Mouse (Mus musculus) Patski (cell line): ENCODE data around the gene Clec10a. TPM values are rescaled to one million over a fixed set of nuclear protein-coding genes. Genes with fewer than 3 reads are reported as not detected.

Experiments used
- ATAC-seq: fragments of 100-300 bp; one replicate; pipeline ENCODE4 v1.8.0; 2021
- CTCF ChIA-PET: fragments of 350-600 bp; sonication (Branson Sonifier 250); formaldehyde crosslinking; loops from one replicate; lab custom pipeline; 2022; ENCODE audit warnings: inconsistent platforms; lab: Charles Lee
- POLR2A ChIA-PET: fragments of 350-600 bp; sonication (Branson Sonifier 250); formaldehyde crosslinking; loops from one replicate; lab custom pipeline; 2022; ENCODE audit warnings: antibody characterized with exemption, inconsistent platforms; lab: Charles Lee
- DNase-seq: peaks from one replicate; pipeline ENCODE4 v3.0.0-alpha.2; 2011; ENCODE audit warnings: low read depth, low spot score
- H3K27me3 ChIP-seq: fragments of 371-371 bp; one replicate; pipeline ENCODE4 v1.5.1; 2021
- CTCF ChIP-seq: fragments of 100-300 bp; IDR thresholded peaks from one replicate; pipeline ENCODE4 v1.5.1; 2021
- in situ Hi-C: fragments of 300-500 bp; cut with MboI; formaldehyde crosslinking; loops from 3 replicates; pipeline ENCODE4 v1.11.1; 2018; ENCODE audit warnings: low pct_unique_long_range_greater_than_20kb, mixed read lengths
- polyA plus RNA-seq: library from polyadenylated mRNA; unstranded; gene quantifications from one replicate; pipeline ENCODE4 v1.2.3, GENCODE M21; 2021

Clec10a gene
- polyA plus RNA-seq, 1 experiment from 2014 or later: not detected

GRCm38 (mm10) chr11:70214191-70214855 lies 58.3 kb downstream of the Clec10a start:
- in situ Hi-C loops: loop anchor here (10.0 kb wide), 1 partner anchor 280 kb away; the partner anchor contains the start of gene Ybx2
- no peak for DNase-seq
- ChIA-PET POLR2A (no interaction called here), CTCF (interaction anchor here (1.6 to 3.6 kb wide), 3 partner anchors 13 to 39 kb away, joined by 6 to 19 read pairs (median 8); no protein-coding TSS in a partner anchor)
- no peak for ATAC-seq
- no peak for TF ChIP-seq CTCF
- no peaks in the 10 kb centered on the region for H3K27me3 ChIP-seq

GRCm38 (mm10) chr11:70214856-70215209 lies 58.8 kb downstream of the Clec10a start:
- in situ Hi-C loops: loop anchor here (10.0 kb wide), 1 partner anchor 280 kb away; the partner anchor contains the start of gene Ybx2
- ChIA-PET POLR2A (no interaction called here), CTCF (no interaction called here)
- TF ChIP-seq CTCF: no peak
- no peaks in the 10 kb centered on the region for H3K27me3 ChIP-seq
- DNase-seq (no peak), ATAC-seq (no peak)

GRCm38 (mm10) chr11:70215301-70215700 lies 59.3 kb downstream of the Clec10a start:
- DNase-seq: no peak
- POLR2A ChIA-PET: no interaction called here
- CTCF ChIA-PET: interaction anchor here (0.8 kb wide), 1 partner anchor 15 kb away, joined by 3 read pairs; the partner anchor contains the start of gene Bcl6b
- no peak for TF ChIP-seq CTCF
- no peak for ATAC-seq
- in situ Hi-C loops: loop anchor here (10.0 kb wide), 1 partner anchor 280 kb away; the partner anchor contains the start of gene Ybx2
- no peaks in the 10 kb centered on the region for H3K27me3 ChIP-seq

GRCm38 (mm10) chr11:70216103-70216502 lies 60.1 kb downstream of the Clec10a start:
- in situ Hi-C loops: loop anchor here (10.0 kb wide), 1 partner anchor 281 kb away; the partner anchor contains the start of gene Ybx2
- no peaks in the 10 kb centered on the region for H3K27me3 ChIP-seq
- DNase-seq: no peak
- no peak for TF ChIP-seq CTCF
- POLR2A ChIA-PET: no interaction called here
- CTCF ChIA-PET: interaction anchor here (0.8 to 1.8 kb wide), 3 partner anchors 14 to 140 kb away, joined by 3 to 5 read pairs (median 4); partner anchors contain the start of gene Bcl6b
- no peak for ATAC-seq

DNA sequence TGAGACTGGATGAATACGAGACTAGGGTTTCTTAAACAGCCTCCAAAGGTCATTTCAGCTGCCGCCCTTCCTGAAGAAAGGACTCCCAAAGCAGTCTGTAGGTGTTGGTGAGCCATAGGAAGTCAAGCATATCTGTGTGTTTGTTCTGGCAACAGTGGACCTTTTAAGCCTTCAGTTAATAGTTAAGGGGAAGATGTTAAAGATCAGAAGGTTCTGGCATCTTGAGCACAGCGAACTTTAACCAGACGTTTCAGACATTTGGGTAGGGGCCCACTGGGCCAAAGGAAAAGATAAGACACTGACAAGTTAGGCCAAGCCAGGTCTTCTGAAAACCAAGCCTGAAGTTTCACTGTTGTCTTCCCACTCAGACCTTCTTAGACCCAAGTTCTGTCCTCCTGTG lies 62.0 kb downstream of the Clec10a start:
- in situ Hi-C loops: loop anchor here (10.0 kb wide), 1 partner anchor 283 kb away; the partner anchor contains the start of gene Ybx2
- no peaks in the 10 kb centered on the region for H3K27me3 ChIP-seq

GRCm38 (mm10) chr11:70218741-70219470 lies 62.9 kb downstream of the Clec10a start:
- in situ Hi-C loops: loop anchor here (10.0 kb wide), 1 partner anchor 284 kb away; the partner anchor contains the start of gene Ybx2
- DNase-seq: no peak
- H3K27me3 ChIP-seq: no peaks in the 10 kb centered on the region
- ATAC-seq: no peak
- ChIA-PET POLR2A (no interaction called here), CTCF (no interaction called here)
- TF ChIP-seq CTCF: no peak

More for the DNA sequence above, 62.0 kb downstream of the Clec10a start:
- POLR2A ChIA-PET: no interaction called here
- ATAC-seq (no peak), DNase-seq (no peak)
- TF ChIP-seq CTCF: no peak
- CTCF ChIA-PET: no interaction called here

- DNase-seq: no peak
- TF ChIP-seq CTCF: no peak
- ATAC-seq: no peak
- no peaks in the 10 kb centered on the region for H3K27me3 ChIP-seq
- ChIA-PET POLR2A (interaction anchor here (1.1 kb wide), 1 partner anchor 20 kb away, joined by 4 read pairs; the partner anchor contains the start of genes Gm21988 and Rnasek), CTCF (interaction anchor here (2.8 kb wide), 1 partner anchor 11 kb away, joined by 17 read pairs; the partner anchor contains the start of gene Bcl6b)
- in situ Hi-C loops: loop anchor here (10.0 kb wide), 1 partner anchor 285 kb away; the partner anchor contains the start of gene Ybx2
Measured at GRCm38 (mm10) chr11:70219873-70220272, 63.9 kb downstream of the Clec10a start.

DNA sequence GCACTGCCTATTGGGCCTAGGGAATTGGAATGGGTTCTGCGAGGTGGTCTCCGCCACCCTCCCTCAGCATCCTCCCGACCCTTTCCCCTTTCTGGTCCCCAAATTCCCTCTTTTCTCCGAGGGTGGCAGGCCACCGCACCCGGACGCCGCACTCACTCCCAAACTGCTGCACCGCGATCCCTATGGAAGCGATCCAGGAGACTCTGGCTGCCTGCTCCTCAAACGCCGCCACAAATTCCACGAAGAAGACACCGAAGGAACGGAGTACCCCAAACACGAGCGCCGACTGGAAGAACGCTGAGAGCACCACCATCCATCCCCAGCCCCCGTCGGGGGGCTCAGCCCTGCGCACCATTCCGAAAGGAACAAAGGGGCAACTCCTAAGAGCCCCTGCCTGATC lies 64.3 kb downstream of the Clec10a start:
- in situ Hi-C loops: no loop called here
- no peaks in the 10 kb centered on the region for H3K27me3 ChIP-seq
- ATAC-seq (no peak), DNase-seq (no peak)
- no peak for TF ChIP-seq CTCF
- CTCF ChIA-PET: interaction anchor here (2.8 kb wide), 1 partner anchor 10 kb away, joined by 17 read pairs; the partner anchor contains the start of gene Bcl6b
- POLR2A ChIA-PET: interaction anchor here (1.1 to 2.5 kb wide), 2 partner anchors 10 to 19 kb away, joined by 4 to 7 read pairs; partner anchors contain the start of genes Gm21988 and Rnasek

Other genes starting within 250 kb of the Clec10a start
- 55.6 TPM for gene Gps2, start 242.3 kb upstream of the Clec10a start, polyA plus RNA-seq
- gene Eif5a, start 234.2 kb upstream of the Clec10a start, polyA plus RNA-seq: 768 TPM
- 2.4 TPM for gene Ybx2, start 220.4 kb upstream of the Clec10a start, polyA plus RNA-seq
- 0.13 TPM for gene Slc2a4, start 208.0 kb upstream of the Clec10a start, polyA plus RNA-seq
- gene Cldn7, start 191.4 kb upstream of the Clec10a start, polyA plus RNA-seq: not detected
- gene Ctdnep1, start 175.0 kb upstream of the Clec10a start, polyA plus RNA-seq: 174 TPM
- 76.4 TPM for gene Elp5, start 173.7 kb upstream of the Clec10a start, polyA plus RNA-seq
- gene Gabarap, start 165.1 kb upstream of the Clec10a start, polyA plus RNA-seq: 528 TPM
- gene Phf23, start 160.4 kb upstream of the Clec10a start, polyA plus RNA-seq: 76.1 TPM
- 41.6 TPM for gene Dvl2, start 155.6 kb upstream of the Clec10a start, polyA plus RNA-seq
- 234 TPM for gene Acadvl, start 140.8 kb upstream of the Clec10a start, polyA plus RNA-seq
- 48.1 TPM for gene Dlg4, start 139.3 kb upstream of the Clec10a start, polyA plus RNA-seq
- not detected for gene Asgr1, start 102.1 kb upstream of the Clec10a start, polyA plus RNA-seq
- gene Asgr2, start 63.6 kb upstream of the Clec10a start, polyA plus RNA-seq: not detected
- gene Mgl2, start 25.9 kb upstream of the Clec10a start, polyA plus RNA-seq: not detected
- gene Slc16a11, start 56.6 kb downstream of the Clec10a start, polyA plus RNA-seq: 1.9 TPM
- 12.2 TPM for gene Slc16a13, start 64.9 kb downstream of the Clec10a start, polyA plus RNA-seq
- gene Bcl6b, start 73.6 kb downstream of the Clec10a start, polyA plus RNA-seq: not detected
- 50.1 TPM for gene 0610010K14Rik, start 81.7 kb downstream of the Clec10a start, polyA plus RNA-seq
- gene Gm21988, start 83.6 kb downstream of the Clec10a start, polyA plus RNA-seq: 4.3 TPM
- gene Rnasek, start 83.6 kb downstream of the Clec10a start, polyA plus RNA-seq: 145 TPM
- gene Alox12, start 99.2 kb downstream of the Clec10a start, polyA plus RNA-seq: 0.03 TPM
- not detected for gene Alox12e, start 166.4 kb downstream of the Clec10a start, polyA plus RNA-seq
- gene Alox15, start 195.8 kb downstream of the Clec10a start, polyA plus RNA-seq: not detected